13 mouse cellular contexts compared by ENCODE assay signal in genomic region chr2:24923561-24923960, GRCm38 (mm10). TPM values are rescaled to one million over a fixed set of nuclear protein-coding genes. Genes with fewer than 3 reads are reported as not detected.
A peak's percentile ranks its signal among the peaks of the same experiment; 100 is the strongest.
DNase-seq lines count a peak whose midpoint lies in the region; ATAC-seq and TF ChIP-seq lines count a peak whose summit lies in the region.
"Had no signal": no experiment of that assay in that cellular context is flagged by ENCODE, and none has a peak within 500 bp of the region (broad histone marks: within the 10 kb centered on the region; RNA-seq: fewer than 3 reads in every experiment).

No protein-coding gene starts in this region.

- no peak for ATAC-seq in embryonic facial prominence, embryonic 14.5 days (ENCODE audit: low read depth)
- no peak for ATAC-seq in Patski

- H3K4me3 ChIP-seq in embryonic facial prominence, embryonic 14.5 days (ENCODE audit: low read depth, low read length), result no peak overlapping the region
- H3K4me3 ChIP-seq in embryonic facial prominence, embryonic 10.5 days, result no peak overlapping the region
- H3K4me3 ChIP-seq in liver, adult 2 months (ENCODE audit: insufficient read depth, low read depth, low read length), result no peak overlapping the region
- H3K4me3 ChIP-seq: embryonic facial prominence, embryonic 15.5 days; myocyte had no signal

- H3K36me3 ChIP-seq in embryonic facial prominence, embryonic 14.5 days (ENCODE audit: control insufficient read depth, insufficient read depth, low read length), result 0 out of 2 replicates have a peak, but pooled peaks cover 5% of the 10 kb centered on the region
- 0 out of 2 replicates have a peak, but pooled peaks cover 6% of the 10 kb centered on the region for H3K36me3 ChIP-seq in embryonic facial prominence, embryonic 10.5 days (replicated peaks)
- H3K36me3 ChIP-seq in liver, adult 2 months (ENCODE audit: control insufficient read depth, insufficient read depth, low read length), result no peaks in the 10 kb centered on the region

- H3K9me3 ChIP-seq in embryonic facial prominence, embryonic 14.5 days (ENCODE audit: control insufficient read depth, low read length), result no peaks in the 10 kb centered on the region
- no peaks in the 10 kb centered on the region for H3K9me3 ChIP-seq in embryonic facial prominence, embryonic 10.5 days
- H3K9me3 ChIP-seq: embryonic facial prominence, embryonic 15.5 days had no signal

- WGBS in embryonic facial prominence, embryonic 14.5 days, result 48% methylated on average over 2 of the region's 2 CpGs
- WGBS in embryonic facial prominence, embryonic 10.5 days, result 64% methylated on average over 2 of the region's 2 CpGs
- 36% methylated on average over 2 of the region's 2 CpGs for WGBS in liver, adult 2 months

- DNase-seq in embryonic facial prominence, embryonic 14.5 days (ENCODE audit: low spot score), result peak; percentile 29
- DNase-seq in embryonic facial prominence, embryonic 10.5 days (ENCODE audit: low spot score), result no peak
- DNase-seq in liver, adult 2 months (ENCODE audit: extremely low read depth, low read depth, low spot score), result peak; percentile 35
- DNase-seq in liver (no peak), Patski (ENCODE audit: low read depth, low spot score) (no peak)
- DNase-seq in lung, postnatal 36 days, result peak; percentile 58
- no peak for DNase-seq in spleen, postnatal 4 days (ENCODE audit: low spot score in 2 of 2)
- DNase-seq in Muller cell, postnatal 12 days (ENCODE audit: inconsistent ontology term), result no peak
- DNase-seq: gastrocnemius, postnatal 10 days; heart, postnatal 36 days; thymus, adult 2 months had no signal

- POLR2A ChIA-PET in Patski (lab: Charles Lee), result interaction anchor here (1.0 kb wide), 1 partner anchor 9 kb away, joined by 4 read pairs; no protein-coding TSS in a partner anchor

- in situ Hi-C loops in Patski (cut with MboI; ENCODE audit: low pct_unique_long_range_greater_than_20kb), result no loop called here

- no peak overlapping the region for H3K9ac ChIP-seq in embryonic facial prominence, embryonic 14.5 days (ENCODE audit: low read depth, low read length)
- H3K9ac ChIP-seq in liver, adult 2 months (ENCODE audit: low read depth, low read length), result no peak overlapping the region
- H3K9ac ChIP-seq: embryonic facial prominence, embryonic 15.5 days had no signal

- no peaks in the 10 kb centered on the region for H3K27me3 ChIP-seq in embryonic facial prominence, embryonic 14.5 days (replicated peaks; ENCODE audit: control insufficient read depth, insufficient read depth, low read length)
- H3K27me3 ChIP-seq in embryonic facial prominence, embryonic 10.5 days (replicated peaks; ENCODE audit: low read depth, poor library complexity, severe bottlenecking), result no peaks in the 10 kb centered on the region
- H3K27me3 ChIP-seq in liver, adult 2 months (ENCODE audit: control insufficient read depth, insufficient read depth, low read length), result no peaks in the 10 kb centered on the region
- no peaks in the 10 kb centered on the region for H3K27me3 ChIP-seq in Patski
- H3K27me3 ChIP-seq: embryonic facial prominence, embryonic 15.5 days had no signal

- H3K79me2 ChIP-seq in liver, adult 2 months (ENCODE audit: control insufficient read depth, insufficient read depth, low read length), result no peaks in the 10 kb centered on the region

- H3K4me1 ChIP-seq in embryonic facial prominence, embryonic 14.5 days (ENCODE audit: control insufficient read depth, insufficient read depth, low read length), result no peaks in the 10 kb centered on the region
- peaks cover 4% of the 10 kb centered on the region for H3K4me1 ChIP-seq in embryonic facial prominence, embryonic 10.5 days
- H3K4me1 ChIP-seq in liver, adult 2 months (ENCODE audit: control insufficient read depth, insufficient read depth, low read length), result no peaks in the 10 kb centered on the region

- CTCF ChIA-PET in Patski (lab: Charles Lee), result interaction anchor here (1.1 to 2.1 kb wide), 4 partner anchors 9 to 57 kb away, joined by 3 to 7 read pairs (median 4); no protein-coding TSS in a partner anchor

- peak; percentile 28 for TF ChIP-seq CTCF in liver, adult 2 months (IDR thresholded peaks at IDR 0.05; ENCODE audit: low read depth, low read length)
- TF ChIP-seq CTCF in Patski (IDR thresholded peaks at IDR 0.05), result peak; percentile 73

- H3K27ac ChIP-seq in embryonic facial prominence, embryonic 14.5 days (replicated peaks; ENCODE audit: low read depth, low read length), result no peak overlapping the region
- no peak overlapping the region for H3K27ac ChIP-seq in embryonic facial prominence, embryonic 10.5 days (replicated peaks)
- H3K27ac ChIP-seq in liver, adult 2 months (replicated peaks; ENCODE audit: insufficient read depth, low read depth, low read length), result no peak overlapping the region
- H3K27ac ChIP-seq: embryonic facial prominence, embryonic 15.5 days had no signal

- no peak for TF ChIP-seq POLR2A in liver, adult 2 months (IDR thresholded peaks at IDR 0.05; ENCODE audit: extremely low read depth, insufficient read depth, low read length)

- no peak overlapping the region for H3K4me2 ChIP-seq in embryonic facial prominence, embryonic 14.5 days (ENCODE audit: low read depth, low read length)
- H3K4me2 ChIP-seq: embryonic facial prominence, embryonic 15.5 days had no signal

RNA-seq across cellular contexts. Expression of gene Ehmt1, which starts 4.1 kb away (rescaled TPM):
- 67.1 and 77.2 TPM in 2 replicates for polyA plus RNA-seq in embryonic facial prominence, embryonic 14.5 days (2014; fragmentation: Nextera tagmentation; extraction: Ambion mirVana)
- polyA plus RNA-seq in embryonic facial prominence, embryonic 10.5 days (2016; fragmentation: Nextera tagmentation; extraction: Ambion mirVana), result 157 and 163 TPM in 2 replicates
- 19.2 and 21.8 TPM in 2 replicates for total RNA-seq in liver, adult 2 months (2014; rRNA removed)
- polyA plus RNA-seq in liver, adult 2 months (2012; rRNA removed), result 19.4 and 24.0 TPM in 2 replicates
- polyA plus RNA-seq in Patski (2021), result 43.4 TPM

RNA-seq across cellular contexts. Expression of gene Arrdc1, which starts 11.5 kb away (rescaled TPM):
- 28.2 and 28.4 TPM in 2 replicates for polyA plus RNA-seq in embryonic facial prominence, embryonic 14.5 days (2014; fragmentation: Nextera tagmentation; extraction: Ambion mirVana)
- 18.7 and 21.9 TPM in 2 replicates for polyA plus RNA-seq in embryonic facial prominence, embryonic 10.5 days (2016; fragmentation: Nextera tagmentation; extraction: Ambion mirVana)
- 2.5 and 3.1 TPM in 2 replicates for total RNA-seq in liver, adult 2 months (2014; rRNA removed)
- polyA plus RNA-seq in liver, adult 2 months (2012; rRNA removed), result 7.4 and 12.7 TPM in 2 replicates
- polyA plus RNA-seq in Patski (2021), result 36.4 TPM

RNA-seq across cellular contexts. Expression of gene Zmynd19, which starts 26.0 kb away (rescaled TPM):
- 18.9 and 20.4 TPM in 2 replicates for polyA plus RNA-seq in embryonic facial prominence, embryonic 14.5 days (2014; fragmentation: Nextera tagmentation; extraction: Ambion mirVana)
- 25.3 and 25.6 TPM in 2 replicates for polyA plus RNA-seq in embryonic facial prominence, embryonic 10.5 days (2016; fragmentation: Nextera tagmentation; extraction: Ambion mirVana)
- total RNA-seq in liver, adult 2 months (2014; rRNA removed), result 2.0 and 3.0 TPM in 2 replicates
- polyA plus RNA-seq in liver, adult 2 months (2012; rRNA removed), result 3.4 TPM in 2 replicates
- 31.1 TPM for polyA plus RNA-seq in Patski (2021)

RNA-seq across cellular contexts. Expression of gene Dph7, which starts 38.6 kb away (rescaled TPM):
- polyA plus RNA-seq in embryonic facial prominence, embryonic 14.5 days (2014; fragmentation: Nextera tagmentation; extraction: Ambion mirVana), result 24.1 and 27.6 TPM in 2 replicates
- 34.9 and 35.0 TPM in 2 replicates for polyA plus RNA-seq in embryonic facial prominence, embryonic 10.5 days (2016; fragmentation: Nextera tagmentation; extraction: Ambion mirVana)
- total RNA-seq in liver, adult 2 months (2014; rRNA removed), result 3.9 and 4.4 TPM in 2 replicates
- 3.9 and 4.6 TPM in 2 replicates for polyA plus RNA-seq in liver, adult 2 months (2012; rRNA removed)
- 22.1 TPM for polyA plus RNA-seq in Patski (2021)

RNA-seq across cellular contexts. Expression of gene Mrpl41, which starts 51.3 kb away (rescaled TPM):
- polyA plus RNA-seq in embryonic facial prominence, embryonic 14.5 days (2014; fragmentation: Nextera tagmentation; extraction: Ambion mirVana), result 134 and 137 TPM in 2 replicates
- polyA plus RNA-seq in embryonic facial prominence, embryonic 10.5 days (2016; fragmentation: Nextera tagmentation; extraction: Ambion mirVana), result 124 and 127 TPM in 2 replicates
- total RNA-seq in liver, adult 2 months (2014; rRNA removed), result 68.1 and 77.0 TPM in 2 replicates
- 24.4 and 30.1 TPM in 2 replicates for polyA plus RNA-seq in liver, adult 2 months (2012; rRNA removed)
- 47.6 TPM for polyA plus RNA-seq in Patski (2021)

Comparison
In these comparisons a context has a peak if more than half of its experiments do, and no peak if none do; other contexts are left out.
1. DNase-seq: peak in embryonic facial prominence, embryonic 14.5 days (single experiment), liver, adult 2 months (single experiment) and lung, postnatal 36 days (single experiment); none in embryonic facial prominence, embryonic 10.5 days (single experiment), liver (single experiment), Patski (single experiment), spleen, postnatal 4 days (0 of 2) and Muller cell, postnatal 12 days (single experiment).